Mouse (Mus musculus) layer of hippocampus, adult 9-10 months (tissue): ENCODE data around the gene Acsbg2.
"Not testable (repeated sequence)": the region's sequence is repeated elsewhere in the genome, so short reads cannot be mapped to it uniquely, and the experiment has no call there.

Experiments
- DNase-seq: peaks from one replicate; pipeline ENCODE4 v3.0.0; 2022; ENCODE audit warnings: low spot score

Acsbg2 gene

GRCm38 (mm10) chr17:56874237-56874636 lies at the start of gene Acsbg2:
Gene Acsbg2 (minus strand): TSS chr17:56874447.
- DNase-seq: no peak

- no peak for DNase-seq
Observed at GRCm38 (mm10) chr17:56919725-56920124, 45.5 kb upstream of the Acsbg2 start.

DNA sequence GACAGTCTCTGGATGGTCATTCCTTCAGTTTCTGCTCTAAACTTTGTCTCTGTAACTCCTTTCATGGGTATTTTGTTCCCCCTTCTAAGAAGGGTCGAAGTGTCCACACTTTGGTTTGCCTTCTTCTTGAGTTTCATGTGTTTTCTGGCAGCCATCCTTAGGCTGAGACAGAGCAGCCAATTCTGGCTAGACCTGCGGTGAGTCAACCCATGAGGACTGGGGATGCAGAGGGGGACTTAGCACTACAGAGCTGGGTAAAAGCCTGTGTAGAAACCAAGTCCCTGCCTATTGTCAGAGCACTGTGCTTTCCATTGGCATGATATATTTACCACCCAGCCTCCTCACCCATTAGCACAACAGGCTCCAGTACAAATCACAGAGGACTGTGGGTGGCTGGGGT lies 42.9 kb upstream of the Acsbg2 start:
- DNase-seq: no peak

GRCm38 (mm10) chr17:56913444-56913843 lies 39.2 kb upstream of the Acsbg2 start:
- no peak for DNase-seq

DNA sequence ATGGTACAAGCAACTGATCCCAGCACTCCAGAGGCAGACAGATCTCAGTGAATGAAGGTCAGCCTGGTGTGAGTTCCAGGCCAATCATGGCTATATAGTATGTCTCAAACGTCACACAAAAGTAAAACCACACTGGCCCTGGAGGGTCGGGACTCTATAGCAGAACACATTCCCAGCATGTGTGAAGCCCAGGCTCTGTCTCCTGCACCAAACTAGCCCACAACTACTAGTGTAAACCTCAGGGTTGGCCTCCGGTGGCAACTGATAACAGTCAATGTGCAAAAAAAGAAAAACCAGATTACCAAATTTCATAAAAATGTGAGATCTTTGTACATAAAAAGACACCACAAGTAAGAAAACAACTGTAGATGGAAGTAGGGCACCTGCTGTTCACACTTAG lies 38.8 kb upstream of the Acsbg2 start:
- DNase-seq: no peak

DNA sequence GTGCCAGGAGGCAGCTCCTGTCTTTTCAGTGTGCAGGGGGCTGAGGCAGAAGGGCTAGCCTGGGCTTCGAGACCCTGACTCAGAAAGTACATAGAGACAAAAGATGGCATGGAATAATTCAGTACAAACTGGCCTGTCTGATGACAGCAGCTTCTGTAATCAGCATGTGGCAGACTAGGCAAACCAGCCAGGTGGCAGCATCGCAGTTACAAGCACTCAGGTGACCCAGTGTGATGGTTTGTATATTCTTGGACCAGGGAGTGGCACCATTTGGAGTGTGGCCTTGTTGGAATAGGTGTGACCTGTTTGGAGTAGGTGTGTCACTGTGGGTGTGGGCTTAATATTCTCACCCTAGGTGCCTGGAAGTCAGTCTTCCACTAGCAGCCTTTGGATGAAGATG lies 35.5 kb upstream of the Acsbg2 start:
- DNase-seq: not testable (repeated sequence)

GRCm38 (mm10) chr17:56907887-56908286 lies 33.6 kb upstream of the Acsbg2 start:
- DNase-seq: no peak

GRCm38 (mm10) chr17:56907096-56907495 lies 32.8 kb upstream of the Acsbg2 start:
- no peak for DNase-seq

DNA sequence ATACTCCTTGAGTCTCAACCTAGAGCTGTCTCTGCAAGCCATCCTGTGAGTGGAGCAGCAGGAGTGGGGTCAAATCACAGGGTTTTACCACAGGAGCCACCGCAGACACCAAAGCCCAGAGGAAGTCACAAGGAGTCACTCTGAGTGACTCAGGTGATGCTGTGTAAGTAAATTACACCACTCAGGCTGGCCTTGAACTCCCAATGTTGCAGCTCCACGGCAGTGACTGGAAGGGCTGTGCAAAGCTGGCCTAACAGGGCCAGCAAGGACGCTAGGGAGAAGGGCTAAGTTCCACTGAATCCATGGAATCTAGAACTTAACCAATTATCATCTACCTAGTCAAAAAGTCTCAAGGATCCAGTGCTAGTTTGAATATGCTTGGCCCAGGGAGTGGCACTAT lies 31.9 kb upstream of the Acsbg2 start:
- DNase-seq: no peak

GRCm38 (mm10) chr17:56902698-56903097 lies 28.5 kb upstream of the Acsbg2 start:
- no peak for DNase-seq

DNA sequence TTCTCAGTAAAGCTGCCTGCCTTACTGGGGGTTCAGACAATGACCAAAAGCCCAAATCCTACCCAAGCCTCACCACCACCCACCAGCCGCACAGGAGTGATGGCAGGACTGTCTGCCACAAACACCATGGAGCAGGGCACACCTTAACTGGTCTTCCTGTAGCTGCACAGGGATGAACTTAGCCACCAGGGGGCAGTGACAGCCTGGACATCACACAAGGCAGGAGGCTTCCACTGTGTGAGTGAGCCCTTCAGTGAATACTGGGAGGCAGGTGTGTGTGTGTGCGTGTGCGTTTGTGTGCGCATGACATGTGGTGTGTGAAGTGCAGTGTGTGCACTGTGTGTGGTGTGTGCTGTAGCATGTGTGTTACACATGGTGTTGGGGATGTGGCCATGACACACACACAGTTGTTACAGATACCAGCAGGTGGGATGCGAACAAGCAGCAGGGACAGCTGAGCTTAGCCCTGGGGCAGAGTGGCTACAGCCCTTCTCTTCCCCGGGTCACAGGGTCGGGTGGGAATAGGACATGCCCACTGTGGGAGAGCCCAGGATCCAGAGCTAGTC lies 23.5 kb upstream of the Acsbg2 start:
- DNase-seq: peak; percentile 72

GRCm38 (mm10) chr17:56896513-56897129 lies 22.4 kb upstream of the Acsbg2 start:
- peak; percentile 25 for DNase-seq

DNA sequence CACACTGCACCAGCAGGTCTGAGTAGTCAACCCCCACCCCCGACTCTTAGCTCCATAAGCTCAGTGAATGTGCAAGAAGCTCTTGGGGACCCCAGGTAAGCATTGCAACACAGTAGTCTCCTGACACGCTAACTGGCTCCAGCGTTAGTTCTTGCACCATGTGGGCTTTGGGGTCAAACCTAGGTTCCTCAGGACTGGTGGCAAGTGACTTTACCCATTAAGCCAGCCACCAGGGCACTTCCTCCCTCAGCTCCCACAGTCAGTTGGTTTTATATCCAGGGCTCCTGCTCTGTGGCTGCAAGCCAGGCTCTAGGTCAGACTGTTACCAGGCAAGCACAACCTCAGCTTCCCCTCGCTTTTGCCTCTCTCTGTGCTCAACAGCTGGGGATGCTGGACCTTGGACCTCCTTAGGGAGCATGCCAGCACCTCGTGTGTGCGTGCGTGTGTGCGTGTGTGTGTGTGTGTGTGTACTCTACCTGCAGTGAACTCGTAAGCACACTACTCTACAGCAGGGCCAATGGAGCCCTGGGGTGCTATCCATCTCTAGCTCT lies 21.2 kb upstream of the Acsbg2 start:
- DNase-seq: no peak

DNA sequence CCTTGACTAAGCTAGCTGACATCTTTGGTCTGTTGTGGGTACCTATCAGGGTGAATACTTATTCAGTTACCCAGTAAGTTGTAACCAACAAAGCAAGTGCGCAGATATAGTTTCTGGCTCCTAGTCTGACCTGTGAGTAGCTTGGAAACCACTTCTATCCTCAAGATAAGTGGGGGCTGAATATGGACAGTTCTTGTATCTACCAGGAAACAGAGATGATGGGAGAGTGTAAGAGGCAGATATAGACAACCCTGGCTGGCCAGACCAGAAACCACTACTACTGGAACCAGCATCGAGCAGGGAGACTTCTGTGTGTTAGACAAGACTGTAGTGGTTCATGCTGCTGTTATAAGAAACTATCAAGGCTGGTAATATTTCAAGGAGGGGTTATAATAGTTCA lies 15.8 kb upstream of the Acsbg2 start:
- DNase-seq: no peak

DNA sequence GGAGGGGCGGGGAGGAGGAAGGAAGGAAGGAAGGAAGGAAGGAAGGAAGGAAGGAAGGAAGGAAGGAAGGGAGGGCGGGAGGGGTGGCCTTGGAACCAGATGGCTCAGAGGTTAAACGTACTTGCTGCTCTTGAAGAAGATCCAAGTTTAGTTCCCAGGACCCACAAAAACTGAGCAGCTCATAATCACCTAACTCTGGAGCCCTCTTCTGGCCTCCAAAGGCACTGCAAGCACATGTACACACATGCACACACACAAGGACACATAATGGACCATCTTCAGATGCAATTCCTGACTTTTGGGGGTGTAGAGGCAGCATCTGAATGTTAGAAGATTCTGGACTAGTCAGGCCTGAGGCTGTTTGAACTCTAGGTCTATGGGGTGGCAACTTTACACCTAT lies 13.8 kb upstream of the Acsbg2 start:
- no peak for DNase-seq

DNA sequence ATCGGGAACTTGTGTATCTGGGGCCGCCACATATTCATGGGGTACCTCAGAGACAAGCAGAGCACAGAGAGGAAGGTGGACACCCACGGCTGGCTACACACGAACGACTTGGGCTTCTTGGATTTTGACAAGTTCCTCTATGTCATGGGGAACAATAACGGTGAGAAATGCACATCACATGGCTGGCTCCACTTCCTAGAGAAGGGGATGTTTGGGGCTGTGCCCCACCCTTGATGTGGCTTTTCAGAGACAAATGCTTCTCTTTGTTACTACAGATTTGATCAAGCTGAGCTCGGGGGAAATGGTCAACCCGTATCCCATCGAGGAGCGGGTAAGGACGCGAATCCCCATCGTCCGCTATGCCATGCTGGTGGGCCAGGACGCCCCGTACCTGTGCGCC lies 10.6 kb upstream of the Acsbg2 start:
- no peak for DNase-seq

- DNase-seq: no peak
Observed at GRCm38 (mm10) chr17:56884331-56884730, 10.1 kb upstream of the Acsbg2 start.

GRCm38 (mm10) chr17:56883612-56884011 lies 9.4 kb upstream of the Acsbg2 start:
- no peak for DNase-seq

GRCm38 (mm10) chr17:56877426-56877825 lies 3.2 kb upstream of the Acsbg2 start:
- DNase-seq: no peak

GRCm38 (mm10) chr17:56876981-56877380 lies 2.7 kb upstream of the Acsbg2 start:
- DNase-seq: no peak

DNA sequence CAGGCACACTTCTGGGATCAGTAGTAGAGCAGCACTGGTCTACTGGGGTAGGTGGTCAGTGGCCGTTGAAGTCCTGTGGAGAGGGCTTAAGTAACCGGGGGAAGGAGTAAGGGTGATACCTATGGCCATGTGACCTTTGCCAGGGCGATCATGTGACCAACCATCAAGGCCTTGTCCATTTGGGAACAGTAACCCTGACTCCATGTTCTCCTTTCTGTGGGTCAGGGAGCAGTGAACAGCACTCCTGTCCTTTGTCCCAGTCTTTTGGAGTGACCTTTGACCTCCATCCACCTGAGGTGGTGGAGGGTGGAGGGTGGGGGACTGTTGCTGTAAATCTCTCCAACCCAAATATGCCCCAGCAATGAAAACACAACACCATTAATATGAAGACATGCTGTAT lies 2.2 kb upstream of the Acsbg2 start:
- DNase-seq: no peak

DNA sequence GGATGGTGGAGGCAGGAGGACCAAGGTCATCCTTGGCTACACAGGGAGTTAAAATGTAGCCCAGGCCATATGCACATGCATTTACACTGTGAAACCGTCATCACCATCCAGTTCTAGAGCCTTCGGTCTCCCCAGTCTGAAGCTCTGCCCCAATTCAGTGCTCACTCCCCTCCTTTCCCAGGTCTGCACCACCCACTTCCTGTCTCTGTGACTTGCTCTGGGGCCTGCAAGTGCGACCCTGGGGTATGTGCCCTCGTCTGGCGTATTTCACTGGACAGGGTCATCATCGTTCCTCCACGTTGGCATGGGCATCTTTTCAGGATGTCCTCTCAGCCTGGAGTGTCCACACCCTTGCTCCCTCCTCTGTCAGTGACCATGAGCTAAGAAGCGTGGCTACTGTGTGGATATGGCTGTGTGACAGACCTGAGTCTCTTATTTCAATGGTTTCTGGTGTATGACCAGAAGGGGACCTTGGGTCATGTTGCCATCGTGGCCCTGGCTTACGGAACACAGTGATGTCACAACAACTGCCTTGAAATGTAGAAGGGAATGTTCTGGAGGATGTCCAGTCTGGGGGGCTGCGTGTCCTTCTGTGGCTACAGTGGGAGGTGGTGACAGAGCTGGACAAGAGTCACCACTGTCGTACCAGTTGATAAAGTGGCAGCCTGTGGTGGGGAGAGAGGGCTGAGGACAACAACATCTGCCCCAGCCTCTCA lies 847 bp upstream of the Acsbg2 start, which contains the start of gene 1700061G19Rik:
Gene 1700061G19Rik, plus strand, starts transcription at position 542 of the 716 bp plus-strand sequence.
- no peak for DNase-seq

- no peak for DNase-seq
Observed at GRCm38 (mm10) chr17:56872512-56872911, 1.7 kb downstream of the Acsbg2 start.
